15 mouse cellular contexts compared by ENCODE assay signal in the genomic region with DNA sequence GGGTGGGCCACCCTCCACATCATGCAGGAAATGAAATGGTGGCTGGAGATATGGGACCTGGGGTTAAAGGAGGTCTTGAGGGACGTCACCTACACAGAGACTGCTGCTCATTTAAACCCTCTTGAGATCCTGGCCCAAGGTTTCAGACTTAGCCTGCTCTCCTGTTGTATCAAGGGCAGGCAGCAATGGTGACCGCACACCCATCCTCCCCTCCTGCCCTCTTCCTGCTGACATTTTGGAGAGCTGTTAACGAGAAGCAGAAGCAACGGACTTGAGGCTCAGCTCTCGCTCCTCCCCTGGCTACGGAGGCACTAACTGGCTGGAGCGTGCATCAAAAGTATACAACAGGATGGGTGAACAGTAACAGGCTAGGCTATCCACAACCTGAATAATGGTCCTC. TPM values are rescaled to one million over a fixed set of nuclear protein-coding genes. Genes with fewer than 3 reads are reported as not detected.
A peak's percentile ranks its signal among the peaks of the same experiment; 100 is the strongest.
DNase-seq lines count a peak whose midpoint lies in the region; ATAC-seq and TF ChIP-seq lines count a peak whose summit lies in the region.
"Had no signal": no experiment of that assay in that cellular context is flagged by ENCODE, and none has a peak within 500 bp of the region (broad histone marks: within the 10 kb centered on the region; RNA-seq: fewer than 3 reads in every experiment).

No protein-coding gene starts in this region.

- H3K36me3 ChIP-seq in heart, embryonic 14.5 days (ENCODE audit: control insufficient read depth, insufficient read depth, low read length): no peaks in the 10 kb centered on the region
- H3K36me3 ChIP-seq in heart, adult 2 months (ENCODE audit: control insufficient read depth, insufficient read depth, low read length): no peaks in the 10 kb centered on the region
- peaks cover 15% of the 10 kb centered on the region for H3K36me3 ChIP-seq in embryonic facial prominence, embryonic 10.5 days (replicated peaks)
- H3K36me3 ChIP-seq in liver, embryonic 13.5 days: 0 out of 2 replicates have a peak, but pooled peaks cover 2% of the 10 kb centered on the region
- no peaks in the 10 kb centered on the region for H3K36me3 ChIP-seq in hindbrain, embryonic 11.5 days (ENCODE audit: control insufficient read depth, insufficient read depth, low read length)
- H3K36me3 ChIP-seq: hindbrain, embryonic 15.5 days; neural tube, embryonic 15.5 days had no signal

- no peak for DNase-seq in heart, adult 2 months
- peak; percentile 36 for DNase-seq in ES-CJ7 (ENCODE audit: low read depth, low spot score)
- DNase-seq in embryonic facial prominence, embryonic 10.5 days (ENCODE audit: low spot score): peak; percentile 37
- DNase-seq in liver, embryonic 13.5 days: no peak
- DNase-seq in thymus, postnatal 0 days (ENCODE audit: low spot score): no peak
- DNase-seq in hindbrain, embryonic 11.5 days (ENCODE audit: low spot score): no peak
- DNase-seq in spleen, postnatal 14 days (ENCODE audit: low spot score in 2 of 2): no peak
- DNase-seq: adrenal gland, postnatal 10 days; cerebellum, postnatal 14 days; kidney, adult 9 months had no signal

- H3K27ac ChIP-seq in heart, embryonic 14.5 days (replicated peaks in 1 of 2; ENCODE audit: control insufficient read depth in 1 of 2, insufficient read depth in 1 of 2, low read depth in 2 of 2, low read length in 2 of 2): peak overlapping the region in 1 of 2 experiments; percentile 26; a peak in 1 of 4 replicates
- H3K27ac ChIP-seq in heart, adult 2 months: no peak overlapping the region
- peak overlapping the region; percentile 81 for H3K27ac ChIP-seq in embryonic facial prominence, embryonic 10.5 days (replicated peaks)
- peak overlapping the region; percentile 25; the same call in 1 of the 2 replicates for H3K27ac ChIP-seq in liver, embryonic 13.5 days
- H3K27ac ChIP-seq in hindbrain, embryonic 11.5 days (ENCODE audit: low read depth, low read length): no peak overlapping the region
- H3K27ac ChIP-seq: hindbrain, embryonic 15.5 days; neural tube, embryonic 15.5 days had no signal

- peak; percentile 57; the same call in 1 of the 2 replicates for ATAC-seq in heart, embryonic 14.5 days (ENCODE audit: insufficient number of reproducible peaks, insufficient read depth, low FRiP score, low read depth)
- ATAC-seq in liver, embryonic 13.5 days (ENCODE audit: low read depth): 0 out of 2 replicates have a peak, but pooled peaks have one; percentile 14
- ATAC-seq in hindbrain, embryonic 11.5 days (ENCODE audit: low FRiP score): no peak
- ATAC-seq: midbrain, embryonic 16.5 days had no signal

- TF ChIP-seq EP300 in heart, adult 2 months (IDR thresholded peaks at IDR 0.05; ENCODE audit: insufficient read depth, low read depth, low read length): no peak

- H3K9me3 ChIP-seq in heart, embryonic 14.5 days (ENCODE audit: control insufficient read depth, low read length): no peaks in the 10 kb centered on the region; the same call in 1 of the 2 replicates
- peaks cover 8% of the 10 kb centered on the region for H3K9me3 ChIP-seq in embryonic facial prominence, embryonic 10.5 days
- no peaks in the 10 kb centered on the region for H3K9me3 ChIP-seq in liver, embryonic 13.5 days (replicated peaks)
- peaks cover 2% of the 10 kb centered on the region; the same call in 1 of the 2 replicates for H3K9me3 ChIP-seq in hindbrain, embryonic 11.5 days (ENCODE audit: control insufficient read depth, low read length)
- H3K9me3 ChIP-seq: hindbrain, embryonic 15.5 days; neural tube, embryonic 15.5 days had no signal

- H3K9ac ChIP-seq in heart, embryonic 14.5 days (ENCODE audit: low read length): no peak overlapping the region
- H3K9ac ChIP-seq in heart, adult 2 months (ENCODE audit: low read depth, low read length): no peak overlapping the region
- H3K9ac ChIP-seq in liver, embryonic 13.5 days: no peak overlapping the region
- no peak overlapping the region for H3K9ac ChIP-seq in hindbrain, embryonic 11.5 days (ENCODE audit: low read depth, low read length)
- H3K9ac ChIP-seq: hindbrain, embryonic 15.5 days; neural tube, embryonic 15.5 days had no signal

- no peak for TF ChIP-seq CTCF in heart, adult 2 months (IDR thresholded peaks at IDR 0.05)

- 27% methylated on average over 7 of the region's 7 CpGs for WGBS in heart, embryonic 14.5 days
- 66% methylated on average over 7 of the region's 7 CpGs for WGBS in heart, adult 2 months
- WGBS in embryonic facial prominence, embryonic 10.5 days: 43% methylated on average over 7 of the region's 7 CpGs
- 35% methylated on average over 7 of the region's 7 CpGs for WGBS in liver, embryonic 13.5 days (ENCODE audit: insufficient replicate concordance)
- WGBS in hindbrain, embryonic 11.5 days: 77% methylated on average over 7 of the region's 7 CpGs

- no peaks in the 10 kb centered on the region for H3K79me2 ChIP-seq in heart, adult 2 months (replicated peaks; ENCODE audit: control insufficient read depth, insufficient read depth, low read length)

- H3K4me2 ChIP-seq in heart, embryonic 14.5 days (ENCODE audit: low read length): no peak overlapping the region
- peak overlapping the region; percentile 1; the same call in 1 of the 2 replicates for H3K4me2 ChIP-seq in liver, embryonic 13.5 days
- no peak overlapping the region for H3K4me2 ChIP-seq in hindbrain, embryonic 11.5 days (replicated peaks; ENCODE audit: low read depth, low read length)
- H3K4me2 ChIP-seq: hindbrain, embryonic 15.5 days; neural tube, embryonic 15.5 days had no signal

- TF ChIP-seq POLR2A in heart, adult 2 months (IDR thresholded peaks at IDR 0.05; ENCODE audit: insufficient read depth, low read depth, low read length): no peak

- no peak overlapping the region for H3K4me3 ChIP-seq in heart, embryonic 14.5 days (ENCODE audit: control insufficient read depth in 1 of 2, insufficient read depth in 1 of 2, low read depth in 1 of 2, low read length in 2 of 2)
- H3K4me3 ChIP-seq in heart, adult 2 months: no peak overlapping the region
- H3K4me3 ChIP-seq in embryonic facial prominence, embryonic 10.5 days: peak overlapping the region; percentile 25; the same call in 1 of the 2 replicates
- no peak overlapping the region for H3K4me3 ChIP-seq in liver, embryonic 13.5 days (replicated peaks)
- no peak overlapping the region for H3K4me3 ChIP-seq in hindbrain, embryonic 11.5 days (ENCODE audit: low read depth, low read length)
- H3K4me3 ChIP-seq: erythroblast, embryonic 14.5 days; hindbrain, embryonic 15.5 days; neural tube, embryonic 15.5 days had no signal

- peaks cover 24 to 34% of the 10 kb centered on the region in 2 experiments for H3K4me1 ChIP-seq in heart, embryonic 14.5 days (ENCODE audit: control insufficient read depth in 2 of 2, insufficient read depth in 2 of 2, low read length in 2 of 2)
- peaks cover 9% of the 10 kb centered on the region for H3K4me1 ChIP-seq in heart, adult 2 months (ENCODE audit: control insufficient read depth, insufficient read depth, low read length)
- peaks cover 79% of the 10 kb centered on the region for H3K4me1 ChIP-seq in embryonic facial prominence, embryonic 10.5 days
- peaks cover 73% of the 10 kb centered on the region for H3K4me1 ChIP-seq in liver, embryonic 13.5 days (replicated peaks)
- no peaks in the 10 kb centered on the region for H3K4me1 ChIP-seq in hindbrain, embryonic 11.5 days (replicated peaks; ENCODE audit: control insufficient read depth, insufficient read depth, low read length)
- H3K4me1 ChIP-seq: hindbrain, embryonic 15.5 days had no signal

- H3K27me3 ChIP-seq in heart, embryonic 14.5 days (ENCODE audit: control insufficient read depth, insufficient read depth, low read length): no peaks in the 10 kb centered on the region
- no peaks in the 10 kb centered on the region for H3K27me3 ChIP-seq in heart, adult 2 months (ENCODE audit: control insufficient read depth, insufficient read depth, low read length)
- H3K27me3 ChIP-seq in embryonic facial prominence, embryonic 10.5 days (replicated peaks; ENCODE audit: low read depth, poor library complexity, severe bottlenecking): no peaks in the 10 kb centered on the region
- no peaks in the 10 kb centered on the region for H3K27me3 ChIP-seq in liver, embryonic 13.5 days
- no peaks in the 10 kb centered on the region for H3K27me3 ChIP-seq in hindbrain, embryonic 11.5 days (ENCODE audit: control insufficient read depth, insufficient read depth, low read length)
- H3K27me3 ChIP-seq: hindbrain, embryonic 15.5 days; neural tube, embryonic 15.5 days had no signal

- intact Hi-C loops in heart, adult 2 months (cut with DNase I): no loop called here

RNA-seq across cellular contexts. Expression of gene St6galnac3, which starts 7.2 kb away (rescaled TPM):
- polyA plus RNA-seq in heart, embryonic 14.5 days (2014; fragmentation: Nextera tagmentation; extraction: Ambion mirVana): 23.7 and 27.7 TPM in 2 replicates
- 1 to 10 TPM; 4.9 to 5.2 TPM for total RNA-seq in heart, adult 2 months (2021)
- polyA plus RNA-seq in heart, adult 2 months (2012; rRNA removed): 2.2 and 4.7 TPM in 2 replicates
- polyA plus RNA-seq in embryonic facial prominence, embryonic 10.5 days (2016; fragmentation: Nextera tagmentation; extraction: Ambion mirVana): 54.1 and 55.1 TPM in 2 replicates
- polyA plus RNA-seq in liver, embryonic 13.5 days (2015; fragmentation: Nextera tagmentation; extraction: Ambion mirVana): 8.3 and 9.6 TPM in 2 replicates
- 4.0 and 5.5 TPM in 2 replicates for polyA plus RNA-seq in thymus, postnatal 0 days (2015; fragmentation: Nextera tagmentation; extraction: Ambion mirVana)
- polyA plus RNA-seq in hindbrain, embryonic 11.5 days (2014; fragmentation: Nextera tagmentation; extraction: Ambion mirVana): 34.8 and 38.9 TPM in 2 replicates

Comparison
In these comparisons a context has a peak if more than half of its experiments do, and no peak if none do; other contexts are left out.
1. H3K27ac ChIP-seq: peak in embryonic facial prominence, embryonic 10.5 days (single experiment) and liver, embryonic 13.5 days (single experiment); none in heart, adult 2 months (single experiment) and hindbrain, embryonic 11.5 days (single experiment).
2. DNase-seq: peak in ES-CJ7 (single experiment) and embryonic facial prominence, embryonic 10.5 days (single experiment); none in heart, adult 2 months (0 of 2), liver, embryonic 13.5 days (single experiment), thymus, postnatal 0 days (single experiment), hindbrain, embryonic 11.5 days (single experiment) and spleen, postnatal 14 days (0 of 2).